Mouse (Mus musculus): Measurements from ENCODE around the gene Lrrfip1. TPM values are rescaled to one million over a fixed set of nuclear protein-coding genes. Genes with fewer than 3 reads are reported as not detected.

The Lrrfip1 gene
- polyA plus RNA-seq, 1 experiment from 2014 or later, result 21.7 TPM

DNA sequence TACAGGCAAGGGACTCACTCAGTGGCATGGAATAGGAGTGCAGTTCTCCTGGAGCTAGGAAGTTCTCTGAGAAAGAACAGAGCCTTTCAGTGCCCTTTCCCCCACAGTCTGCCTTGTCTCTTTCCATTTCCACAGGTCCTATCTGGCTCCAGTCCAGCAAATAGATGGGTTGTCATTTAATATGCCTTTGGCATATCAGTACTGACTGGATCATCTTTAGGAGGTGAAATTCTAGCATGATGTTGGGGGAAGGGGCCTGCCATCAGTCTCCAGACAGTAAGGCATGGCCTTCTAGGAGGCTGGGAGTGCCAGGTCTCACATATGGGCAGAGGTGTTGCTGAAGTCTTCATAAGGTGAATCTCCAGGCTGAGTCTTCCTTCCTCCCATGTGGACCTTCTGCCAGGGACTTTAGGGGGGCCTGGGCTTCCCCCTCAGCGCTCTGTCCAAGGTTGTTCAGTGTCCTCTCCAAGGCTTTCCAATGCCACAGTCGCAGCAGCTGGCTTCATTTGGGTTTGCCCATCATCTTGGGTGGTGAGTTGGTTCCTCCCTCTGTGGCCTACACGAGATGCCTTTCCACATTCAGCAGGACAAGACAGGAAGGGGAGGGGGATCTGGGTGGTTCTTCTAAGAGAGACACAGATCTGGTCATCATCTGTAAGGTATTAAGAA, 3.5 kb downstream of the Lrrfip1 start:
- H3K4me3 ChIP-seq, result no peak overlapping the region
- no peak overlapping the region for H3K27ac ChIP-seq
- H3K27me3 ChIP-seq (ENCODE audit: low read depth, poor library complexity, severe bottlenecking), result peaks cover 11% of the 10 kb centered on the region; the same call in 1 of the 2 replicates
- no peak for DNase-seq (ENCODE audit: low spot score)
- H3K4me1 ChIP-seq, result peaks cover 23% of the 10 kb centered on the region
- no peaks in the 10 kb centered on the region for H3K36me3 ChIP-seq
- WGBS, result 79% methylated on average over 3 of the region's 3 CpGs
- H3K9me3 ChIP-seq (replicated peaks), result no peaks in the 10 kb centered on the region

DNA sequence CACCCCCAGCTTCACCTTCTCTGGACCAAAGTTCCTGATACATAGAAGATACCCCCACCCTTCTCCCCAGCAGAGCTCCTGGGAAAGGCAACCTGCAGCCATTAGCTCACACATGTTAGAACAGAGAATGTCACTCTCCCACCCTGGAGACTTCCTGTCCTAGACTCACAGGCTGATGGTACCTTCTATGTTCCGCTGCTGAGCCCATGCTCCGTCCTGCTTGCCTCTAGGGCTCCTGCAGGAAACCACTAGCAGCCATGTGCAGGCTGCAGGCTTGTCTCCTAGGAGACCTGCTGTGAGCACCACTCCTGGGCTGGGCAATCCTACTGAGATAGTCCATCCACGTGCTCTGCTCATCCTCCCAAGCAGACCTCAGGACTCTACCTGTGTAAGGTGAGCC, 4.1 kb downstream of the Lrrfip1 start:
- Histone ChIP-seq H3K27ac (no peak overlapping the region), H3K9me3 (replicated peaks) (no peaks in the 10 kb centered on the region), H3K4me1 (peaks cover 23% of the 10 kb centered on the region), H3K27me3 (ENCODE audit: low read depth, poor library complexity, severe bottlenecking) (peaks cover 5% of the 10 kb centered on the region; the same call in 1 of the 2 replicates), H3K4me3 (no peak overlapping the region), H3K36me3 (no peaks in the 10 kb centered on the region)
- DNase-seq (ENCODE audit: low spot score), result no peak
- 93% methylated on average over 3 of the region's 3 CpGs for WGBS

DNA sequence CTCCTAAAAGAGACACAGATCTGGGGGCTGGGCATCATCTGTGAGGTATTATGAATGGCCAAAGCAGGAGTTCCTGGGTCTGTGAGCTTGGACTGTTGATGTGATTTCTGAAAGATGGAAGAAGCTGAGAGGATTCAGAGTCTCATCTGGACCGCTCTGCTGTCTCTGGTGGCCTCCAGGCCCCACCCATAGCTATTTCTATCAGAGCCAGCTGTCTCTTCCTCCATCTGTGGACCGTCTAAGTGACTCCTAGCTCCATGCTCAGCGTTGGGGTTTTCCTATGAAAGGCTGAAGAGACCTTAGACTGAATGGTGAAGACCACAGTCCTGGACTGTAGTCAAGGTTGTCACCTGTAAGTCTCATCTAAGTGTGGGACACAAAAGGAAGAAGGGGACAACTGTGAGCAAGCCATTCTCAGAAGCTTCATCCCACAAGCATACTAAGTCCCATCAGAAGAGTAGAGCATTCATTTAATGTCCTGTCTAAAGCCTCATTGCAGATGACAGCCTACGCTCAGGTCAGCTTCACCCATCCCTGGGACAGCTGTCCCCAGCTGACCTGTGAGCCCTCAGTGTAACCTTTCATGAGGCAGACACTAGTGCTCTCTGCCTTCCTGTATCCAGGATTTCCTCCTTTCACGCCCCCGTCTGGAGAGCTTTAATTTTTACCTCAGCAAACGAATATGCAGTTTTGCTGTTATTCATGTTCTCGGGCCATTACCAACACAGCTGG, 5.2 kb downstream of the Lrrfip1 start:
- WGBS, result 84% methylated on average over 8 of the region's 8 CpGs
- Histone ChIP-seq H3K36me3 (no peaks in the 10 kb centered on the region), H3K27me3 (ENCODE audit: low read depth, poor library complexity, severe bottlenecking) (no peaks in the 10 kb centered on the region), H3K4me3 (no peak overlapping the region), H3K9me3 (replicated peaks) (no peaks in the 10 kb centered on the region), H3K4me1 (peaks cover 18% of the 10 kb centered on the region), H3K27ac (no peak overlapping the region)
- DNase-seq (ENCODE audit: low spot score), result no peak

DNA sequence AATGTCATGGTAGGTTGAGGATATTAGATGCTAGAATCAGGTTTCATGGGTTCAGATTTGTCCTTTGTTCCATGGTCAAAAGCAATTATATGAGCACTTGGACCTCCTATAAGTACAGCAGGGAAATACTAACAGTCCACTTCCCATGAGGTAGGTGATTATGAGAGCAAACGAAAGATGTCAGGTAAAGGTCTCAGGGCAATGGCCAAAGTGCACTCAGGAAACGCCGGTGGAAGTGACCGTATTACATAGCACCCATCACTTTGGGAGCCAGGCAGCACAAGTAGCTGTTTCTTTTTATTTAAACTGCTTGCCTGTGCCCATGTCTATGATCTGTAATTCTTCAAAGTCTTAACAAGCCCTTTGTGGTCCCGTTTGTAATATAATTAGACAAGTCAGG, 7.5 kb downstream of the Lrrfip1 start:
- Histone ChIP-seq H3K4me1 (no peaks in the 10 kb centered on the region), H3K9me3 (replicated peaks) (no peaks in the 10 kb centered on the region), H3K27ac (no peak overlapping the region), H3K36me3 (no peaks in the 10 kb centered on the region), H3K27me3 (ENCODE audit: low read depth, poor library complexity, severe bottlenecking) (no peaks in the 10 kb centered on the region), H3K4me3 (no peak overlapping the region)
- no peak for DNase-seq (ENCODE audit: low spot score)
- 82% methylated on average over 5 of the region's 5 CpGs for WGBS

DNA sequence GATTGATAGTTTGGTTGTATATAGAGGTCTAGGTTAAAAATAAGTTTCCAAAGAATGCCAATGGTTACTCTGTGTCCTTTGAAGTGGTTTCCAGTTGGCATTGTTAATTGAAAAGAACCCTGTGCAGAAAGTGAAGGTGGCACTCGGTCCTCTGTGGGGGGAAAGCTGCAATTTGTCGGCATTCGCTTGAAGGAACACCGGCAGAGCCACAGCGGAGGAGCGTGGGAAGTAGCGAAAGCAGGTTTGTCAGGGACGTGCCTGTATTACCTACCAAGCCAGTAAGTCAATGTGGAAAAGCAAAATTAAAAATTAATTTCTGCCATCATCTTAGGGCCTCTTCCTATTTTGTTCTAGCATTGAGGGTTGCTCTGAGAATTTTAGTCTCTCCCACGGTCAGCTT, 8.2 kb downstream of the Lrrfip1 start:
- Histone ChIP-seq H3K27ac (no peak overlapping the region), H3K4me3 (no peak overlapping the region), H3K27me3 (ENCODE audit: low read depth, poor library complexity, severe bottlenecking) (no peaks in the 10 kb centered on the region), H3K9me3 (replicated peaks) (no peaks in the 10 kb centered on the region), H3K36me3 (no peaks in the 10 kb centered on the region), H3K4me1 (peaks cover 5% of the 10 kb centered on the region)
- DNase-seq (ENCODE audit: low spot score), result no peak
- WGBS, result 83% methylated on average over 9 of the region's 9 CpGs

DNA sequence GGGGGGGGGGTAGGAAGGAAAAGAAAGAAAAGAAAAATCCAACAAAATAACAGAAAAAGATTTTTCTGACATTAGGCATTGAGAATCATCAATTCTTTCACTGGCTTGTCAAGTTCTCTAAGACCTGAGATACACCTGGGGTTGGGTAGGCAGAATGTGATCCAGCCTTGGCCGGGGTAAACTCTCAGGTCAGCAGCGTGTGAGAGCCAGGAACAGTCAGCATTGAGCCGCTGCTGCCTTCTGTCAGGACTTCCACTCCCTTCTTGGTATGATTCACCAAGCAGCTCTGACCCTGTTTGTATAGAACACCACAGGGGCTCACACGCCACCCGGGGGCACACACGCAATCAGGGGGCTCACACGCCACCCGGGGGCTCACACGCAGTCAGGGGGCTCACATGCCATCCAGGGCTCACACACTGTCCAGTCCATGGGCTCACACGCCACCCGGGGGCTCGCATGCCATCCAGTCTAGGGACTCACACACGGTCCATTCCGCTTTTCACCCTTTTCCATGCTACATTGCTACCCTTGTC, 9.7 kb downstream of the Lrrfip1 start:
- WGBS, result 94% methylated on average over 14 of the region's 14 CpGs
- H3K27ac ChIP-seq, result no peak overlapping the region
- no peaks in the 10 kb centered on the region for H3K27me3 ChIP-seq (ENCODE audit: low read depth, poor library complexity, severe bottlenecking)

DNA sequence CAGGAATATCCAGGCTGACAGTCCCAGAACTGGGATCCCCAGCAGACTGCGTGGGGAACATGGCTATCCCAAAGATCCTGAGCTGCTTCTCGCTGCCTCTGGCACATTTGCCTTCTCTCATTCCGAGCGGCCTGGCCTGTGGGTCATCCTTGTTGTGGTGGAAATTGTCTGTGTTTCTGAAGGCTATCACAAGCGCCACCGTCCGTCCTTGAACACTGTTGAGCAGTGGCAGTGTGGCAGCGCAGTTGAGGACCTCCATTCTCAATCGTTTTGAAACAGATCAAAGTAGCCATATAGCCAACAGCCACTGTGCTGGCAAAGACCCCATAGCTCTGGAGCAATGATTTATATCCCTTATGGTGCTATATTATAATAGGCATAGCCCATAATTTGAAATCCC, 10.2 kb downstream of the Lrrfip1 start:
- no peak for DNase-seq (ENCODE audit: low spot score)
- peaks cover 25% of the 10 kb centered on the region for H3K4me1 ChIP-seq
- H3K9me3 ChIP-seq (replicated peaks), result no peaks in the 10 kb centered on the region
- H3K27me3 ChIP-seq (ENCODE audit: low read depth, poor library complexity, severe bottlenecking), result no peaks in the 10 kb centered on the region
- 87% methylated on average over 9 of the region's 9 CpGs for WGBS
- H3K4me3 ChIP-seq, result no peak overlapping the region
- no peaks in the 10 kb centered on the region for H3K36me3 ChIP-seq
- H3K27ac ChIP-seq, result no peak overlapping the region

More for the DNA sequence above, 9.7 kb downstream of the Lrrfip1 start:
- DNase-seq (ENCODE audit: low spot score), result no peak
- no peak overlapping the region for H3K4me3 ChIP-seq
- no peaks in the 10 kb centered on the region for H3K36me3 ChIP-seq
- H3K9me3 ChIP-seq (replicated peaks), result no peaks in the 10 kb centered on the region
- peaks cover 20% of the 10 kb centered on the region for H3K4me1 ChIP-seq

DNA sequence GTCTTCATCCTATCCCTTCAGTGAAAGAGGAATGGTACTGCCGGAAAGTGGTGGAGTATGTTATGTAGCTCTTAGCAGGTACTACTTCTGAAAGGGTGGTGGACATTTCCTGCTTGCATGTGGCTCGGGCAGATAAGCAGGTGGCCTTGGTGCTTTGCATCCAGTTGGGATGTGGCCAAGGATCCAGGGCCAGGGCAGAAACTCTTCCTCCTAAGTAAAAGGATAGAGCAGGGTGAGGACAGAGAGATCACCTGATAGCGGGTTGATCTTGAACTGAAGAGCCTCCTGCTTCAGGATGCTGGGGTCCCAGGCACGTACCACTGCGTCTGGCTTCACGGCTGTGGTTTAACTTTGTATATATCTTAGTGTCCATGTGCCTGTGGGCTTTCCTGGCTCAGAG, 10.7 kb downstream of the Lrrfip1 start:
- no peaks in the 10 kb centered on the region for H3K27me3 ChIP-seq (ENCODE audit: low read depth, poor library complexity, severe bottlenecking)
- peaks cover 30% of the 10 kb centered on the region for H3K4me1 ChIP-seq
- no peak overlapping the region for H3K27ac ChIP-seq
- H3K4me3 ChIP-seq, result no peak overlapping the region
- no peak for DNase-seq (ENCODE audit: low spot score)
- no peaks in the 10 kb centered on the region for H3K9me3 ChIP-seq (replicated peaks)
- 84% methylated on average over 6 of the region's 6 CpGs for WGBS
- H3K36me3 ChIP-seq, result no peaks in the 10 kb centered on the region

DNA sequence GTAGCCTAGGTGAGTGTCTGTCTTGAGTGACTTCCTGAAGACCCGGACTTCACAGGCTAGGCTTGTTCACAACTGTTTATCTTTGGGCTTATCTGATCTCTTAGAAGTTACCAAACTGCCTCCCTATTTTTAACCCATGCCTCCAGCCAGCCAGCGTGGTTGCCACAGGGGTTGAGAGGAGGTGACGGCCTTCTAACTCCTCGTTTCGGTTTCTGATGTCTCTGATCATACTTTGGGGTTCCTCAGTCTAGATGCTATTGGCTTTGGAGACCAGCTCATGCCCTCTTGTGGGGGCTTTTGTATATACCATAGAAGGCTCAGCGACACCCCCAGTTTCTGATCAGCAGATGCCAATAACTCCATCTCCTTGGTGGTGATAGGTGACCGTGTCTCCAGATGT, 11.7 kb downstream of the Lrrfip1 start:
- H3K9me3 ChIP-seq (replicated peaks), result no peaks in the 10 kb centered on the region
- no peak overlapping the region for H3K27ac ChIP-seq
- DNase-seq (ENCODE audit: low spot score), result no peak
- H3K4me3 ChIP-seq, result no peak overlapping the region
- WGBS, result 70% methylated on average over 7 of the region's 7 CpGs
- peaks cover 33% of the 10 kb centered on the region for H3K4me1 ChIP-seq
- no peaks in the 10 kb centered on the region for H3K27me3 ChIP-seq (ENCODE audit: low read depth, poor library complexity, severe bottlenecking)
- H3K36me3 ChIP-seq, result no peaks in the 10 kb centered on the region

DNA sequence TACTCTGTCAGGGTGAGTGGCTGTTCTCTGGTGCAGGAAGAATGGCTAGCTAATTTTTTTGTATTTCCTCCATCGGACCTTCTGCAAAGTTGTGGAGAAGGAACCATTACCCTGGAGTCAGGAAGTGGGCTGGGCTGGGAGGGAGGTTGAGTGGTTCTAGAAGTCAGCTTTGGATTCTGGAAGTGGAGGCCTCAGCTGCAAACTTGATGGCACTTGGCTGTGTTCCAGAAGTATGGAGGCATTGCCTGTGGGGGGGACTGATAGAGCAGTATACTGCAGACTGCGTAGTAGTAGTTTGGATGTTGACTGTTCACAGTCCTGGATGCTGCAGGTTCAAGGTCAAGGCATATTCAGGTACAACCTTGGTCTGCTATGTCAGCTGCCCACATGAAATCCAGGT, 12.2 kb downstream of the Lrrfip1 start:
- no peaks in the 10 kb centered on the region for H3K9me3 ChIP-seq (replicated peaks)
- no peak overlapping the region for H3K27ac ChIP-seq
- 95% methylated on average over 2 of the region's 2 CpGs for WGBS
- no peak overlapping the region for H3K4me3 ChIP-seq
- H3K36me3 ChIP-seq, result no peaks in the 10 kb centered on the region
- no peak for DNase-seq (ENCODE audit: low spot score)
- H3K27me3 ChIP-seq (ENCODE audit: low read depth, poor library complexity, severe bottlenecking), result no peaks in the 10 kb centered on the region
- H3K4me1 ChIP-seq, result peaks cover 38% of the 10 kb centered on the region

DNA sequence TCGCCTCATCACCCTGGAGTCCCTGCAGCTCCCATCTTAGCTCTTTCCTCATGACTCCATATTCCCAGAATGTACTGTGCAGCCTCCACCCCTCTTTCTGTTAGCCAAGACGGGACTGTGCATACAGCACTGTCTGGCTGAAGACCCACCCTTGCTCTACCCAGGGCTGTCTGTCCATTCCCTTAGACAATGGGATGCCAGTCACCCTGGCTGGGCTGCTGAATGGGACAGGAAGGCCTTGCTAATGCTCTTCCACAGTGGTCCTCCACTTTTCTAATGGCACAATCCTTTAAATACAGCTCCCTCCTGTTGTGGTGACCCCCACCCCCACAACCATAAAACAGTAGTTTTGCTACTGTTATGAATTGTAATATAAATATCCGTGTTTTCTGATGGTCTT, 12.8 kb downstream of the Lrrfip1 start:
- WGBS, result 80% methylated on average over 3 of the region's 3 CpGs
- no peak overlapping the region for H3K4me3 ChIP-seq

DNA sequence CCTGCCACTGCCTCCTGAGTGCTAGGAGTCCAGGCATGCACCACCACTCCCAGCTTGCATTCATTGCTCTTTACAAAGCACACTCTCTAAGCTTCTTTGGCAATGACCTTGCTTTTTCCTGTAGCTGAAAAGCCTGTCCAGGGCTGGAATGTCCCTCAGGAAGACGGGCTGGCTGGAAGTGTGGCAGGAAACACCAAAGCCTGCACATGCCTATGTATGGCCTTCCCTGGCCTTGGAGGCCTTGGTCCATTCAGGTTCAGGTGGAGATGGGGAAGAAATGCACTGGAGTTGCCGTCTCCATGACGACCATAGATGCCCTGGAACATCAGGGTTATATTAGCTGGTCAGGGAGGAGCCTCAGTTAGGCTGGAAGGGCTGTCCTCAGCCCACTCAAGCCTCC, 15.3 kb downstream of the Lrrfip1 start:
- peaks cover 53% of the 10 kb centered on the region for H3K4me1 ChIP-seq
- DNase-seq (ENCODE audit: low spot score), result no peak
- H3K36me3 ChIP-seq, result no peaks in the 10 kb centered on the region
- H3K9me3 ChIP-seq (replicated peaks), result no peaks in the 10 kb centered on the region
- H3K4me3 ChIP-seq, result no peak overlapping the region
- H3K27ac ChIP-seq, result peak overlapping the region; percentile 11; the same call in 1 of the 2 replicates
- 80% methylated on average over 3 of the region's 3 CpGs for WGBS
- no peaks in the 10 kb centered on the region for H3K27me3 ChIP-seq (ENCODE audit: low read depth, poor library complexity, severe bottlenecking)

More for the DNA sequence above, 12.8 kb downstream of the Lrrfip1 start:
- Histone ChIP-seq H3K9me3 (replicated peaks) (no peaks in the 10 kb centered on the region), H3K27me3 (ENCODE audit: low read depth, poor library complexity, severe bottlenecking) (no peaks in the 10 kb centered on the region), H3K27ac (no peak overlapping the region), H3K4me1 (peaks cover 40% of the 10 kb centered on the region), H3K36me3 (no peaks in the 10 kb centered on the region)
- no peak for DNase-seq (ENCODE audit: low spot score)

DNA sequence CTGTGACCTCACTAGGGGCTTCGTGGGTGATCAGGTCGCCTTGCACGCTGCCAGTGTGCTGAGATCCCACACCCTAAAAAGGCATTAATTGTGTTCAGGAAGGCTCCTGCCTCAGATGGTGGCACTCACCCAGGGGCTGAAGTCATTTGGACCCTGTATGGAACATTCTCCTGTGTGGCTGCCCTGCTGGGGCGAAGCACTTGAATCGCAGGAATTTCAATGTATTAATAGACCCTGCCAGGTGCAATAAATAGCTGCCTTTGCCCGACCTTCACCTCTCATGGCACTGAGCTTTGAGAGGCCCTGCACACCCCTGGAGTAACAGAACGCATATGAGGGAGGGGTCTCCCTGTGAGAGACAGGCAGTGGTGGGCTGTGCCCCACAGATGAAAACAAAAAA, 17.0 kb downstream of the Lrrfip1 start:
- H3K9me3 ChIP-seq (replicated peaks), result no peaks in the 10 kb centered on the region
- no peaks in the 10 kb centered on the region for H3K27me3 ChIP-seq (ENCODE audit: low read depth, poor library complexity, severe bottlenecking)
- H3K36me3 ChIP-seq, result 0 out of 2 replicates have a peak, but pooled peaks cover under 1% of the 10 kb centered on the region
- WGBS, result 78% methylated on average over 7 of the region's 7 CpGs
- H3K27ac ChIP-seq, result no peak overlapping the region
- no peak overlapping the region for H3K4me3 ChIP-seq
- DNase-seq (ENCODE audit: low spot score), result no peak
- peaks cover 53% of the 10 kb centered on the region for H3K4me1 ChIP-seq
